Comparison of ENCODE assay signal across 14 mouse cellular contexts in genomic region chr13:24110329-24110728, GRCm38 (mm10).
"Had no signal": no experiment of that assay in that cellular context is flagged by ENCODE, and none has a peak within 500 bp of the region (broad histone marks: within the 10 kb centered on the region; RNA-seq: fewer than 3 reads in every experiment).

No protein-coding gene starts in this region.

- H3K9me3 ChIP-seq: limb, embryonic 10.5 days; liver, embryonic 15.5 days; megakaryocyte, embryonic 14.5 days; neural tube, embryonic 15.5 days had no signal

- H3K36me3 ChIP-seq: limb, embryonic 10.5 days; liver, embryonic 15.5 days; neural tube, embryonic 15.5 days had no signal

- H3K9ac ChIP-seq: liver, embryonic 15.5 days; neural tube, embryonic 15.5 days had no signal

- H3K4me1 ChIP-seq: liver, embryonic 15.5 days had no signal

- H3K27ac ChIP-seq: left cerebral cortex, adult 2 months; limb, embryonic 10.5 days; liver, embryonic 15.5 days; macrophage; neural tube, embryonic 15.5 days had no signal

- ATAC-seq: lung, postnatal 0 days had no signal

- H3K27me3 ChIP-seq: liver, embryonic 15.5 days; neural tube, embryonic 15.5 days had no signal

- DNase-seq: kidney, adult 8-10 months; kidney, postnatal 25 days; lung, adult 2 months; right cerebral cortex, adult 18-20 months; right cerebral cortex, postnatal 25 days had no signal

- H3K4me2 ChIP-seq: liver, embryonic 11.5 days; liver, embryonic 15.5 days; neural tube, embryonic 15.5 days had no signal

- H3K4me3 ChIP-seq: left cerebral cortex, adult 2 months; limb, embryonic 10.5 days; liver, embryonic 15.5 days; megakaryocyte, embryonic 14.5 days; myocyte; neural tube, embryonic 15.5 days had no signal
